Mouse (Mus musculus): ENCODE data around the gene Inafm2. TPM values are rescaled to one million over a fixed set of nuclear protein-coding genes. Genes with fewer than 3 reads are reported as not detected.

Gene Inafm2
- polyA plus RNA-seq, 1 experiment = 3.8 TPM

DNA sequence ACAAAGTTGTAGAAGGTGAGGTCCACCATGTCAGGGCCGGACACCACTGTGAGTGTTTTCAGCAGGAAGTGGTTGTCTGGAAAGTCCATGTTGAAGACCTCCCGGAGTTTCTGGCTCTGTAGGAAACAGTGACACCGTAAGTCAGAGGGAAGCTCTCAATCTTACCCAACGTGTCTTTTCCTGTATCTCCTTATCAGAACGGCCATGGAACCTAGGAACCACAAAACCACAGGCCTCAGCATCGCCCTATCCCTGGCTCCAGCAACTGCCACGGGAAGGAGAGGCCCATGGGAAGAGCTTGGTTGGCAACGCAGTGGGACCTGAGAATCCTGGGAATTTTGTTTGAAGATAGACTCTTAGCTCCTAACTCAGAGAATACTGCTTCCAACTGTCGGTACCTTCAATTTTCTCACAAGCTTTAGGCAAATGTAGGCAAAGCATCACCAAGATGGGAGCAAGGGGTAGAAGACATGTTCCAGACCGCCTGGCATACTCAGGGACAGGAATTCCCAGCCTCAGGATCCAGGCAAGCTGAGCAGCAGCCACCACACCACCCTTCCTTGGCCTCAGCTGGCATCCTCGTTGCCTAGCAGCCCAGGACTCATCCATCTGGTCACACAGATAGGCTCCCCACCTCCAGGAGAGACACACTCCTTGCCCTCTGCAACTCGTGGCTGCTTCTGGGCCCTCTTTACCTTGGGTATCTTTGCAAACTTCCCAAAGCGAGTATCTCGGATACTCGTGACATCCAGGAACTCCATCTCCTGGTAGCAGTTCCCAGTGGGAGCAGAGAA is 21.7 kb upstream of the Inafm2 start:
- TF ChIP-seq EP300 (IDR thresholded peaks at IDR 0.05; ENCODE audit: insufficient read depth, low read depth, low read length) (no peak), POLR2A (IDR thresholded peaks at IDR 0.05; ENCODE audit: insufficient read depth, low read length) (no peak), CTCF (IDR thresholded peaks at IDR 0.05; ENCODE audit: low read depth, low read length) (no peak)
- Histone ChIP-seq H3K4me3 (ENCODE audit: low read depth, low read length) (no peak overlapping the region), H3K27me3 (ENCODE audit: control insufficient read depth, insufficient read depth, low read length, poor library complexity, severe bottlenecking) (no peaks in the 10 kb centered on the region), H3K27ac (ENCODE audit: insufficient read depth, low read length) (no peak overlapping the region), H3K4me1 (ENCODE audit: control insufficient read depth, insufficient read depth, low read length) (no peaks in the 10 kb centered on the region), H3K9me3 (replicated peaks; ENCODE audit: control insufficient read depth, insufficient read depth, low read length, poor library complexity, severe bottlenecking) (no peaks in the 10 kb centered on the region), H3K36me3 (ENCODE audit: control insufficient read depth, insufficient read depth, low read length, poor library complexity, severe bottlenecking) (no peaks in the 10 kb centered on the region), H3K9ac (ENCODE audit: low read depth, poor library complexity, severe bottlenecking) (no peak overlapping the region)

DNA sequence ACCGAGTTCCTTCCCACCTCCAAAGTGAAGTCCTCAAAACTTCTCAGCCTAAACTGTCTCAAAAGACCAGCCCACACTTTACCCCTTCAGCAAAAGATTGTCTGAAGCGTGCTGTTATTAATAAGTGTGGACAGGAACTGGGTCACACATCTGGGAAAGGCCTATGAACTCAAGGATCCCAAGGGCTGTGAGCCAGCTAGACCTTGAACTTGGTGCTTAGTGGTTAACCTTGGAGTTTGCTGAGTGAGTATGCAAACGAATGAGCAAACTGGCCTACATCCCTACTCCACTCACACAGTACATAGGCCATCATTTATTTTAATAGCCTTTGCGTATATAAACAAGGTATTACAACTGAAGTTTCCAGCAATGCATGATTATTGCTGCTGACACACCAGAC is 20.0 kb upstream of the Inafm2 start:
- Histone ChIP-seq H3K9ac (ENCODE audit: low read depth, poor library complexity, severe bottlenecking) (no peak overlapping the region), H3K4me1 (ENCODE audit: control insufficient read depth, insufficient read depth, low read length) (no peaks in the 10 kb centered on the region), H3K27me3 (ENCODE audit: control insufficient read depth, insufficient read depth, low read length, poor library complexity, severe bottlenecking) (no peaks in the 10 kb centered on the region), H3K36me3 (ENCODE audit: control insufficient read depth, insufficient read depth, low read length, poor library complexity, severe bottlenecking) (no peaks in the 10 kb centered on the region), H3K9me3 (replicated peaks; ENCODE audit: control insufficient read depth, insufficient read depth, low read length, poor library complexity, severe bottlenecking) (no peaks in the 10 kb centered on the region), H3K4me3 (ENCODE audit: low read depth, low read length) (no peak overlapping the region), H3K27ac (ENCODE audit: insufficient read depth, low read length) (no peak overlapping the region)
- no peak for TF ChIP-seq EP300 (IDR thresholded peaks at IDR 0.05; ENCODE audit: insufficient read depth, low read depth, low read length)
- no peak for TF ChIP-seq POLR2A (IDR thresholded peaks at IDR 0.05; ENCODE audit: insufficient read depth, low read length)
- no peak for TF ChIP-seq CTCF (IDR thresholded peaks at IDR 0.05; ENCODE audit: low read depth, low read length)

DNA sequence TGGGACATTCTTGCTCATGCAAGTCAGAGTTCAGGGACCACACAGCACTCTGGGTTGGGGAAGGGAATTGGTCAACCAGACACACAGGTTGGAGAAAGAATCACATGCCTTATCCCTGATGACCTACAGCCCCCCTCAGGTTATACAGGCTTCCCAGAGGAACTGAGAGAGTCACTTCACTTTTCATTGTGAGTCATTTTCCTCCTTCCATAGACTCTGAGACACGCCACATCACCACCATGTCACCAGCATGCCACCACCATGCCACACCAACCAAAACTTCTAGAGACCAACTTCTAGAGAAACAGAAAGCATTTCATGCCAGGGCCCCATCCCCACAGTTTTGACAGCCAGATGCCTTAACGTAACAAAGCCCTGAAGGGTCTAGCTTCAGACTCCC is 18.7 kb upstream of the Inafm2 start:
- no peaks in the 10 kb centered on the region for H3K9me3 ChIP-seq (replicated peaks; ENCODE audit: control insufficient read depth, insufficient read depth, low read length, poor library complexity, severe bottlenecking)
- no peaks in the 10 kb centered on the region for H3K4me1 ChIP-seq (ENCODE audit: control insufficient read depth, insufficient read depth, low read length)
- TF ChIP-seq CTCF (IDR thresholded peaks at IDR 0.05; ENCODE audit: low read depth, low read length) = no peak
- TF ChIP-seq POLR2A (IDR thresholded peaks at IDR 0.05; ENCODE audit: insufficient read depth, low read length) = no peak
- TF ChIP-seq EP300 (IDR thresholded peaks at IDR 0.05; ENCODE audit: insufficient read depth, low read depth, low read length) = no peak
- H3K9ac ChIP-seq (ENCODE audit: low read depth, poor library complexity, severe bottlenecking) = no peak overlapping the region
- H3K27me3 ChIP-seq (ENCODE audit: control insufficient read depth, insufficient read depth, low read length, poor library complexity, severe bottlenecking) = no peaks in the 10 kb centered on the region
- no peak overlapping the region for H3K27ac ChIP-seq (ENCODE audit: insufficient read depth, low read length)
- no peaks in the 10 kb centered on the region for H3K36me3 ChIP-seq (ENCODE audit: control insufficient read depth, insufficient read depth, low read length, poor library complexity, severe bottlenecking)
- H3K4me3 ChIP-seq (ENCODE audit: low read depth, low read length) = no peak overlapping the region

DNA sequence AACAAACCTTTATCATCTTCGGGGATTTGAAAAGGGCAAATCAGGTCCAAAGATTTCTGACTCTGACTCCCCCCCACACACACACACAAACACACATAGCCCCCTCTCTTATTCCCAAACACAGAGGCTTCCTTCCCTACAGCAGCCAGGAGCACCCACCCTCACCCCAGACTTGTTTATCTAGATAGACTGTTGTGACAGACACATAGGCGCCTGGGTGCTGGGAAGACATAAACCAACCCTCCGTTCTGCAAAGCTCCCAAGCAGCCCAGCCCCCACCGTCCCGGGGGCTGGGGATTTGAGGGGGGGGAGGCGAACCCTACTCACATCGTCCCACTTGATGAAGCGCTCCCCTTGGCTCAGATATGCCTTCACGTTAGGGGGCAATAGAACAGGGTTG is 17.6 kb upstream of the Inafm2 start:
- H3K4me3 ChIP-seq (ENCODE audit: low read depth, low read length) = no peak overlapping the region
- H3K4me1 ChIP-seq (ENCODE audit: control insufficient read depth, insufficient read depth, low read length) = no peaks in the 10 kb centered on the region
- H3K27me3 ChIP-seq (ENCODE audit: control insufficient read depth, insufficient read depth, low read length, poor library complexity, severe bottlenecking) = no peaks in the 10 kb centered on the region
- no peak overlapping the region for H3K9ac ChIP-seq (ENCODE audit: low read depth, poor library complexity, severe bottlenecking)
- H3K9me3 ChIP-seq (replicated peaks; ENCODE audit: control insufficient read depth, insufficient read depth, low read length, poor library complexity, severe bottlenecking) = no peaks in the 10 kb centered on the region
- no peak for TF ChIP-seq POLR2A (IDR thresholded peaks at IDR 0.05; ENCODE audit: insufficient read depth, low read length)
- no peak for TF ChIP-seq CTCF (IDR thresholded peaks at IDR 0.05; ENCODE audit: low read depth, low read length)
- no peak for TF ChIP-seq EP300 (IDR thresholded peaks at IDR 0.05; ENCODE audit: insufficient read depth, low read depth, low read length)
- H3K27ac ChIP-seq (ENCODE audit: insufficient read depth, low read length) = no peak overlapping the region
- H3K36me3 ChIP-seq (ENCODE audit: control insufficient read depth, insufficient read depth, low read length, poor library complexity, severe bottlenecking) = no peaks in the 10 kb centered on the region

DNA sequence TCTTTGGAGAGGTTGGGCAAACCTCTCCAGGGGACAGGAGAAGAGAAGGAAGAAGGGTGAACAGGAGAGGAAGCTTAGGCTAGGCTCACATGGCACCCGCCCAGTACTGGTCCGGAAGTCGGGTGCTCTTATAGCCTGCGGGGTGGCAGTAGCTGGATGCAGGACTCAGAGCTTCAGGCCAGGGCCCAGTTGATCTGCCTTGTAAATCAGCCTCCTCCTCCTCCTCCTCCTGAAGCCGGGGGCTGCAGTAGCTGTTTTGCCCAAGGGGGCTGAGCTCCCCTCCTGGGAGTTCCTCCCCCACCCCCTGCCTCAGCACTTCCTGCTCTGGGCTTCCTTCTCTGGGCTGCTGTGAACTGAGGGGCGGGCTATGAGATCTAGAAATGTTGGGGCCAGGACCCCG is 17.2 kb upstream of the Inafm2 start, which contains the start of gene Plcb2:
Plcb2 (minus strand) TSS at position 102 of the 400 bp plus-strand sequence.
- Histone ChIP-seq H3K4me1 (ENCODE audit: control insufficient read depth, insufficient read depth, low read length) (no peaks in the 10 kb centered on the region), H3K9ac (ENCODE audit: low read depth, poor library complexity, severe bottlenecking) (no peak within 1 kb of the TSS), H3K27me3 (ENCODE audit: control insufficient read depth, insufficient read depth, low read length, poor library complexity, severe bottlenecking) (no peaks in the 10 kb centered on the region), H3K36me3 (ENCODE audit: control insufficient read depth, insufficient read depth, low read length, poor library complexity, severe bottlenecking) (no peaks in the 10 kb centered on the region), H3K27ac (ENCODE audit: insufficient read depth, low read length) (no peak within 1 kb of the TSS), H3K9me3 (replicated peaks; ENCODE audit: control insufficient read depth, insufficient read depth, low read length, poor library complexity, severe bottlenecking) (no peaks in the 10 kb centered on the region), H3K4me3 (ENCODE audit: low read depth, low read length) (no peak within 1 kb of the TSS)
- TF ChIP-seq POLR2A (IDR thresholded peaks at IDR 0.05; ENCODE audit: insufficient read depth, low read length) = no peak
- TF ChIP-seq EP300 (IDR thresholded peaks at IDR 0.05; ENCODE audit: insufficient read depth, low read depth, low read length) = no peak
- TF ChIP-seq CTCF (IDR thresholded peaks at IDR 0.05; ENCODE audit: low read depth, low read length) = no peak

DNA sequence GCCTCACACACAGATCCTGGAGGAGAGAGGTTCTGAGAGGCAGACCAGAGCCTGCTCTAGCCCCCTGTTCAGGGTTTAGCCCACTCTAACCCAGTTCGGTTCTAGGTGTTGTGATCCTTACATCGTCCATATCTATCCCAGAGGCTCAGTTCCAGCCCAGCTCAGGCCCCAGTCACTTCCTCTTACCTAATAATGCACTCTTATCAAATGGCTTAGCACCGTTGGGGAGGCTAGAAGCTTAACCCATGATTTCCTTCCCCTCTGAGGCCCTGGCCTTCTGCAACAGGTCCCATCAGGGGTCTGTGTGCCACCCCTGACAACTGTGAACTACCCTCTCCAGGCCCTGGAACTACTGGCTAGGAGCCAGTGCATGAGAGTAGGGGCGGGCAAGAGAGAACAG is 16.4 kb upstream of the Inafm2 start:
- Histone ChIP-seq H3K36me3 (ENCODE audit: control insufficient read depth, insufficient read depth, low read length, poor library complexity, severe bottlenecking) (no peaks in the 10 kb centered on the region), H3K9ac (ENCODE audit: low read depth, poor library complexity, severe bottlenecking) (no peak overlapping the region), H3K27me3 (ENCODE audit: control insufficient read depth, insufficient read depth, low read length, poor library complexity, severe bottlenecking) (no peaks in the 10 kb centered on the region), H3K4me1 (ENCODE audit: control insufficient read depth, insufficient read depth, low read length) (no peaks in the 10 kb centered on the region), H3K27ac (ENCODE audit: insufficient read depth, low read length) (no peak overlapping the region), H3K9me3 (replicated peaks; ENCODE audit: control insufficient read depth, insufficient read depth, low read length, poor library complexity, severe bottlenecking) (no peaks in the 10 kb centered on the region), H3K4me3 (ENCODE audit: low read depth, low read length) (no peak overlapping the region)
- TF ChIP-seq CTCF (IDR thresholded peaks at IDR 0.05; ENCODE audit: low read depth, low read length) = no peak
- no peak for TF ChIP-seq EP300 (IDR thresholded peaks at IDR 0.05; ENCODE audit: insufficient read depth, low read depth, low read length)
- TF ChIP-seq POLR2A (IDR thresholded peaks at IDR 0.05; ENCODE audit: insufficient read depth, low read length) = no peak

Data from ES-Bruce4 (cell line).